Mouse (Mus musculus): ENCODE data around the gene Grid1.

Grid1 gene

DNA sequence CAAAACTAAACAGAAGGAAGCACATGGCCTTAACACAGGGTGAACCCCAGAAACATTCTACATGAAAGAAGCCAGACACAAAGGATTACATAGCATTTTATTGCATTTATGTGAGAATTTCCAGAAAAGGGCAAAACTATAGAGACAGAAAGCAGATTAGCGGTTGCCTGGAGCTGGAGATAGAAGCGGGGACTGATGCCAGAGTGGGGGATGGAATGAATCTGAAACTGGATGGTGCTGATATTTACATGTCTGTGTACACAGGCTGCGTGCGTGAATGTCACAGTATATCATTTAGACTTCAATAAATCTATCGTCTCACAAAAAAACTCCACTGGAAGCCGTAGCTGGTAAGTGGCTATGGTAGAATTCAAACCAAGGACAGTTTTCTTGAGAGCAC lies 96.4 kb downstream of the Grid1 start:
- no peak for DNase-seq (ENCODE audit: low spot score)

GRCm38 (mm10) chr14:34917111-34917510 lies 97.2 kb downstream of the Grid1 start:
- no peak for DNase-seq (ENCODE audit: low spot score)

- no peak for DNase-seq (ENCODE audit: low spot score)
These were observed 99.3 kb downstream of the Grid1 start for GRCm38 (mm10) chr14:34919221-34919620.

- DNase-seq (ENCODE audit: low spot score) = no peak
These were observed 101.4 kb downstream of the Grid1 start for GRCm38 (mm10) chr14:34921265-34921664.

DNA sequence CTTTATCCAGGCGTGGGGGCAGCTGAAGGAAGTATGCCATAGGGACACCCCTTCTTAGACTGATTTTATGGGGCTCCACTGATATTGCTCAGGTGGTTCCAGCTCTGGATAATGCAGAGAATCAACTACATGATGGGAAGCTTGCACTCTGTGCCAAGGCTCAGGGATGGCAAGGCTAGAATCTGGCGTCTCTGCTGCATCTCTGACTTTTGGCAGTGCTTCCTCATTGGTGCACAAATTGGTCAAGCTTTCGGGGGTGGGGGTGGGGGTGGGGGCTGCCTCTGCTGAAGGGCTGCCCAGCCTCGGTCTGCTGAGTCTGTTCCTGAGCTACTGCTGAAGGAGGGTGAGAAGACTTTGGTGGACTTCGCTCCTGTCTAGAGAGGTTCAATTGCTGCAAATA lies 105.1 kb downstream of the Grid1 start:
- DNase-seq (ENCODE audit: low spot score) = no peak

GRCm38 (mm10) chr14:34930040-34930719 lies 110.3 kb downstream of the Grid1 start:
- no peak for DNase-seq (ENCODE audit: low spot score)

DNA sequence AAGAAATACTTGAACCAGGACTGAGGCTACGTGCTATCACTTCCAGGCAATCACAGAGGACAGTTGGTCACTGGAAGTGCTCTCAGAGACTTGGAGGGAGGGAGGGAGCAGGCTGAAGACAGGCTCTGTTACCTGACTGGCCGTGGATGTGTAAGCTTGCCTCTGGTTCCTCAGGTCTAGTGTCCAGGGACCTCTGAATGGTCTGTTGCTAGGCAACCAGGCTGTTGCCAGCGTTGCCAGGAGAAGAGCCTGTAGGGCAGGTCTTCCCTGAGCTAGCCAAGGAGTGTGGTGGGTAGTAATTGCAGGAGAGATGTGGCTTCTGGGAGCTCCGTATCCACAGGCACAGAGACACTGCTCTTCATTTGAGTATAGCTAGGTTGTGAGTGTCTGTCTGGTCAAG lies 113.3 kb downstream of the Grid1 start:
- DNase-seq (ENCODE audit: low spot score) = no peak

DNA sequence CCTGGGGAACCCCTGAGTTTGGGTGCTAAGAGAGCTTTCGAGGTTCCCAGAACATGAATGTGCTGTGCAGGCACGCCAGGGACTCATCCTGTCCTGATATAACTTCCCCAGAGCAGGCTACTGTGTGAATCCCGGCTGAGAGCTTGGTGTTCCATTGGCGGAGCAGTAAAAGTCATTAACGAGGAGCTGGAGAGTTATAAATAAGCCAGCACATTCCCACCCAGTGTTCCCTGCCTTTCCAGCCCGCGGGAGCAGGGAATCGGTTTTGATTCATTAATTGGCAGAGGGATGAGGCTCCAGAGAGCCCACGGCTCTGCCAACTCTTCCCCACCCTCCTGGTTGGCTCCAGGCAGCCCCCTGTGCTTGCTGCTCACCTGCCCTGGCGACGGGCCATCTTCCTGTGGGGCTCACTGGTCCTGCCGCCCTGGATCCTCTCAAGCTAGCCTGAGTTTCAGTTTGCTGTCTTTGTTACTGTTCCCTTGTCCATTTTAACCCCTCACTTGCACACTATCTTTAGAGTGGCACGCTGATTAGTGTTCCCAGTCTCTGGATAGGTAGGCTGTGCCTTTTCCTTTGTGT lies 116.4 kb downstream of the Grid1 start:
- DNase-seq (ENCODE audit: low spot score) = no peak

DNA sequence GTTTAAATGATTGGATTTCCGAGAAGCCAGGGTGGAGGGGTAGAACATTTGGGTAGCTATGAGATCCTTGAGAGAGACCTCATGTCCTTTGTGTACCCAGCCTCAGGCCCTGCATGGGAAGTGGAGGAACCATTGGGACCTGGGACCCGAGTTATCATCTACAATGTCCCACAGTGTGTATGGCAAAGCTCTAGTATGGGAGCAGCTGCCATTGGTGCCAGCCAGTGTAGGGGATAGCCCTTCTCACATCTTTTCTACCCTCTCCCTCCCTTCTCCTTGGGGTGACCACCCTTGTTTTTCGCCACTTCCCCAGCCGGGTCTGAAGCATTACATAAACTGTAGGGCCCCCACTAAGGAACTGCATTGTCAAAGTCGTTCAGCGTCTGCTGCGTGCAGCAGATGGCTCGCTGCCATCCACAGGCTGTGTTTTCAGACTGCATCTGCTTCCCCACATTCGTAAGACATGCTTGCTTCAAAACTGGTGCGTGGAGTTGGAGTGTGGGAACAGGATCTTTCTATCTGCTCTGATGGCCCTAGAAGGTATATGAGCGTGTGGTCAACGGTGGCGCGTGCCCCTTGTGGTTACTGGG lies 124.6 kb downstream of the Grid1 start:
- DNase-seq (ENCODE audit: low spot score) = no peak

DNA sequence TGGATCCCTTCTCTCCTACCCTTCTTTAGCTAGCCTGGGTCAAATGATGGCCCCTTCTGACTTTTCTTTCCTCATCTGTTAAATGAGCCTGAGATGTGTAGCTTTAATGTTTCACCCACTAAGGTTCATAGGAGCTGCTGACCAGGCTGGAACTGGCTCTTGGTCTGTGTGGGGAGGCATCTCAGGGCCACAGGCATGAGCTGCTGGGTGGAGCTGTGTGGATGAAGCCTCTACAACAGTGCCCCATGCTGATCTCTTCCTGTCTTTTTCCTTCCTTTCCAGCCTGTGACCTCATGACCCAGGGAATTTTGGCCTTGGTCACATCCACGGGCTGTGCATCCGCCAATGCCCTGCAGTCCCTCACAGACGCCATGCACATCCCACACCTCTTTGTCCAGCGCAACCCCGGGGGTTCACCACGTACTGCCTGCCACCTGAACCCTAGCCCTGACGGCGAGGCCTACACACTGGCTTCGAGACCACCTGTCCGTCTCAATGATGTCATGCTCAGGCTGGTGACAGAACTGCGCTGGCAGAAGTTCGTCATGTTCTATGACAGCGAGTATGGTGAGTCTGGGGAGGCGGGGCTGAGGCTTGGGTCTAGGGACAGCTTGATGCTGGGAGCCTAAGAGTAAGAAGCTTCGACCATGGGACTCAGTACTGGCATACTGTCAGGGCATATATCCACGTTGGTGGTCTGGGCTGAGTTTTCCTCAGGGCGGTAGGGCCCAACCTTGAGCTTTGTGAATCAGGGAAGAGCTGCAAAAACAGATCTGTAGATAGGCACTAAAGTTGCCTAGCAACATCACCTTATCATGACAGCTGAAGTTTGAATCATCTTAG lies 125.8 kb downstream of the Grid1 start:
- DNase-seq (ENCODE audit: low spot score) = no peak

DNA sequence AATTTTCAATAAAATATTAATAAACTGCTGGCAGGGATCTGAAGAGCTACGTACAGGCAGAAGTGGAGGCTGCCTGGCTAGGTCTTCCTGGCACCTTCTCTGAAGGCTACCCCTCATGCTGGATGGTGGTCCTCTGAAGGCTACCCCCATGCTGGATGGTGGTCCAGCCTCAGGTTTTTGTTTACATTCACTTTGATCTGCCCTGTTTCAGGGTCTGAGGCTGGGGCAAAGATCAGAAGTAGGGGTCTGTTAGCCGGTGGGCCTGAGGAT lies 126.3 kb downstream of the Grid1 start:
- DNase-seq (ENCODE audit: low spot score) = no peak

GRCm38 (mm10) chr14:34948249-34948648 lies 128.3 kb downstream of the Grid1 start:
- no peak for DNase-seq (ENCODE audit: low spot score)

GRCm38 (mm10) chr14:34952311-34952710 lies 132.4 kb downstream of the Grid1 start:
- DNase-seq (ENCODE audit: low spot score) = no peak

DNA sequence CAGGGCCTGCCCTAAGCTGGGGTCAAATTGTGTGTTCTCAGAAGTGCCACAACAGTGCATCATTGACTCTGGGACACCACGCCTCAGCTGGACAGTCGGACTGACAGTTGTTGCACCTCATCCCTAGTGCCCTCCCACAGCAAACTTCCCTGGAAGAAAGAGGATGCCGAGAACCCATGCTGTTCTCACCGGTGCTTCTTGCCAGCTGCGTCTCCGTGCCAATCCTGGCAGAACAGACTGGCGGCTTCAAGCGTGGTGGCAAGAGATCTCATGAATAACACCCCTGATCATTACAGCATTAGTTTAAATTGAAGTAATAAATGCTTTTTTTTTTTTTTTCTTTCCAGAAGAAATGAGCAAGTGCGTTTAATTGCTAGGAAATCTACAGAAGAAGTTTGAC lies 133.7 kb downstream of the Grid1 start:
- no peak for DNase-seq (ENCODE audit: low spot score)

DNA sequence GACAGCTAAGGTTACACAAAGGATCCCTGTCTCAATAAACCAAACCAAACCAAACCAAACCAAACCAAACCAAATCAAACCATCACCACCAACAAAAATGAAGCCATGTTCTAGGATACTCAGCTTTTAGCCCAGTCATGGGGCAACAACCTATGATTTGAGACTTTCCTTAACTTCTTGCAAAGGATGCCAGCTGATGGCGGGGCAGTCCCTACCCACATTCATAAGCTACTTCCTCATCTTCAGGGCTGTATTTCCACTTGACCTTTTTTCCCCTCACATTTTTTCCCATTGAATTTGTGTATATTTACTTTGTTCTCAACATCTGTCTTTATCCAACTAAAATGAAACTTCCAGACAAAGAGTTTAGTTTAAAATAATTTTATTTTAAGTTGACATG lies 135.8 kb downstream of the Grid1 start:
- no peak for DNase-seq (ENCODE audit: low spot score)

DNA sequence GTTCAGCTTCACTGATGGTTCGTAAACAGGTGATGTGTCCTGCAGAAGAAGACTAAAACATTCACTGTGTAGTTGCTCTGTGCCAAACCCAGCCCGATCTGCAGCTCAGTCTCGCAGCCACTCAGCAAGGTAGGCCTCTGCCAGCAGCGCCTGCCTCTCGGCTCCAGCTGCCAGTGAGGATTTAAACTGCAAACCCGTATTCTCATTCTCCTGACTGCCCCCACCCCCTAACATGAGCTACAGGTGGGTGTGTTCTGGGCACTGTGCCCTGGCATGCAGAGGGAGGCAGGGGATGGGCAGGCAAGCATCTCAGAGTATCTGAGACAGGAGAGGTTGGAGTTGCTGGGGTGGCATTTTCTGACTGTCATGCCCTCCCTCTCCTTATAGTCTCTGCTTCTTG lies 140.3 kb downstream of the Grid1 start:
- DNase-seq (ENCODE audit: low spot score) = no peak

DNA sequence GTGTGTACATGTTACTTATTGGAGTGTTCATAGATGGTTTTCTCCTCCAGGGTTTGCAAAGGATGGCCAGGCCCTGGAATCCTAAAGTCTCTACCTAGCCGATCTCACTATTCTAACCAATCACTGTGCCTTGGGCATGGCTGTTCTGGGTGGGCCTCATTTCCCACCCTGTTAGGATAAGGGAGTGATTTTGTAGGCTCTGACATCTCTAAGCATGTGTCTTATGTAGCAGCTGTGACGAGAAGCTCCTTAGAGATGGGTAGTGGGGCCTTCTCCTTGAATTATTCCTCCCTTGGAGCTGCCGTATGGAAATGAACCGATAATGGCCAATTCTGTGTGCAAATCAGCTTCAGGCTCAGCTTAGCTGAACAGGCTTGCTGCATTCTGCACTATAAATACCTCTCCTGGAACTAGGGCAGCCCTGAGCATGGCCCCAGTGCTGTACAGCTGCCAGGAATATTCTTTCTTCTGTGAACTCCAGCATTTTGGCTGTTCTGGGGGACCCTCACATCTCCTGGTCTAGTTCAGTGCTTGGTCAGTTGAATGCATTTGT lies 143.8 kb downstream of the Grid1 start:
- no peak for DNase-seq (ENCODE audit: low spot score)

DNA sequence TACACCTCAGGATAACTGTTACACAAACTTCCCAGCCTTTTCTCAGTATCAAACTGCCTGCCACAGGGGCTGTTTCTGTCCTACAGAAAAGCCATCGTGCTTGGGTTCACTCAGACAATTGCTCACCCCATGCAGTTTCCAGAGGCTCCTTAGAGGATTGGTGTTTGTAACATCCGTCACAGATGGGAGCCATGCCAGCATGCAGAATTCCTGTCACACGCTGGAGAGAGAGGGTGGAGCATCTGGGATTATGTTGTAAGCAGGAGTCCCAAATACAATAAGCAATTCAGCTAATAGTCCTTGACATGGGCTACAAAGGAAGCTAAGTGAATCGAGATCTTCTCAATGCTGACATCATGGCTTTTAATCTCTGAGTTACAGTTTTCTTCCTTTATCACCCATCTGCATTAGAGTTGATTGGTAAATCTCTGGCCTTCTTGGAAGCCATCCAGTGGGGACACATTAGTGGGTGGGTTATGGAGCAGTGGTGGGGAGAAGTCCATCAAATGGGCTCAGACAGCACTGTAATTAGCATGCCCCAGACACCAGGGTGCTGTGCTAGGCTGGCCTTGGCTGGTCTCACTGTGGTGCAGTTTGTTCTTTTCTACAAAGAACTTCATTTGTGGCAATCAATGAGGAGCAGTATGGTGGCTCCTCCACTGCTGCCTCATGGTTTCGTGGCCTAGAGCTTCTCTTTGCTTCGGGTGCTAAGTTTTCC lies 149.4 kb downstream of the Grid1 start:
- DNase-seq (ENCODE audit: low spot score) = no peak

DNA sequence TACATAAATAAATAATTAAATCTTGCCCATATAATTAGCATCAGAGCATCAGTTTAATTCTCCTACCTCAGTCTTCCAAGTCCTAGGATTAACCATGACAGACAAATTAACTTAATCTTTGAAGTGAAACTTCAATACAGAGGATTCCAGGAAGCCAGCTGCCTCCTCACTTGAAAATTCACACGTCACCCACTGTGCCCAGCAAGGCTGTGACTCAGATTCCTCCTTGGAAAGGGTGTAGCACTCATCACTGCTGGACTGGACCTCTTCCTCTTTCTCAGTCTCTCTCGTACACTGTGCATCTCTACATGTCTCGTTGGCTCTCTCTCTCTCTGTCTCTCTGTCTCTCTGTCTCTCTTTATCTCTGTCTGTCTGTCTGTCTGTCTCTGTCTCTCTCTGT lies 153.0 kb downstream of the Grid1 start:
- no peak for DNase-seq (ENCODE audit: low spot score)

- DNase-seq (ENCODE audit: low spot score) = no peak
These were observed 160.8 kb downstream of the Grid1 start for GRCm38 (mm10) chr14:34980756-34981155.

- no peak for DNase-seq (ENCODE audit: low spot score)
These were observed 169.2 kb downstream of the Grid1 start for GRCm38 (mm10) chr14:34989131-34989530.

- DNase-seq (ENCODE audit: low spot score) = no peak
These were observed 186.8 kb downstream of the Grid1 start for GRCm38 (mm10) chr14:35006736-35007135.
